Mouse (Mus musculus): Measurements from ENCODE around the gene Zbtb6.

DNA sequence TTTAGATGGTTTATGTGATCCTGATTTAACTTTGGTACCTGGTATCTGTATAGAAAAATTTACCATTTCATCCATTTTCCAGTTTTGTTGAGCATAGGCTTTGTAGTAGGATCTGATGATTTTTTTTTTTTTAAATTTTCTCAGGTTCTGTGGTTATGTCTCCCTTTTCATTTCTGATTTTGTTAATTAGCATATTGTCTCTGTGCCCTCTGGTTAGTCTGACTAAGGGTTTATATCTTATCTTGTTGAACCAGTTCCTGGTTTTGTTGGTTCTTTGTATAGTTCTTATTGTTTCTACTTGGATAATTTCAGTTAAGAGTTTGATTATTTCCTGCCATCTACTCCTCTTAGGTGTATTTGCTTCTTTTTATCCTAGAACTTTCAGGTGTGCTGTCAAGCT lies 36.6 kb upstream of the Zbtb6 start:
- no peak for TF ChIP-seq CTCF (IDR thresholded peaks at IDR 0.05; ENCODE audit: borderline replicate concordance, insufficient read depth, low read depth, low read length)
- no peak for TF ChIP-seq POLR2A (IDR thresholded peaks at IDR 0.05; ENCODE audit: borderline replicate concordance, insufficient read depth, low read length)

Data from cerebellum, adult 2 months (tissue).